Mouse (Mus musculus): ENCODE measurements around the gene Sars.

Sars gene

DNA sequence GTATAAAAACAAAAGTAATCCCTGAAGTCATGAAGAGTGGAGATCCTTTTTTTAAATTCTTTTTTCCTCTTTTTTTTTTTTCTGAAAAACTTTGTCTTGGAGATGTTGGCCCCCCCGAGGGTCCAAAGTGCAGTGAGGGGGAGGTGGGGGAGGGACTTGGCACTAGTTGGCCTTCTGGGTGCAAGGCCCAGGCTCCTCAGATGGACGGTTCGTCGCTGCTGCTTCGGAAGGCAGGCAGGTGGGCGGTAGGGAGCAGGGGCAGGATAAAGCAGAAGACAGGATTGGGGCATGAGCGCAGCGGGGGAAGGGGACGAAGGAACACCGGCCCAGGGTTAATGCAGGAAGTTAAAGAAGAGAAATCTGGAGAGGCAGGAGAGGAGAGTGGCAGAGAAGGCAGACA, 52.7 kb downstream of the Sars start:
- DNase-seq (ENCODE audit: low spot score), result no peak

DNA sequence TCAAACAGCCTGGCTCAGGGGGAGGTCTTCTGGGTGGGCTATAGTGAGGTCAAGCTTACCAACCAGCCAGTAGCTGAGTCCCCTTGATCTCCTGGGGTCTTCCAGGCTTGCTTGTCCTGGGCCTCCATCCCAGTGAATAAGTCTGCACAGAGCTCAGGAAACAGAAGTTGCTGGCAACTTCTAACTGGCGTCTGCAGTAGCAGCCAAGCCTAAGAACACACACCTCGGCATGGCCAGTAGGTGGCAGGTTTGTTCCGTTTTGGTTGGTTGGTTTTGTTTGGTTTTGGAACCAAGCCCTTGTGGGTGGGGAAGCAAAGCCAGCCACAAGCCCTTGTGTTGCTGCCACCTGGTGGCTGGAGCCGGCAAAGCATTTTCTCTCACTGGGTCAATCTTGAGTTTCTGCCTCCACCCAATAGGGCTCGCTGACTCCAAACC, 55.9 kb downstream of the Sars start:
- peak; percentile 98 for DNase-seq (ENCODE audit: low spot score)

DNA sequence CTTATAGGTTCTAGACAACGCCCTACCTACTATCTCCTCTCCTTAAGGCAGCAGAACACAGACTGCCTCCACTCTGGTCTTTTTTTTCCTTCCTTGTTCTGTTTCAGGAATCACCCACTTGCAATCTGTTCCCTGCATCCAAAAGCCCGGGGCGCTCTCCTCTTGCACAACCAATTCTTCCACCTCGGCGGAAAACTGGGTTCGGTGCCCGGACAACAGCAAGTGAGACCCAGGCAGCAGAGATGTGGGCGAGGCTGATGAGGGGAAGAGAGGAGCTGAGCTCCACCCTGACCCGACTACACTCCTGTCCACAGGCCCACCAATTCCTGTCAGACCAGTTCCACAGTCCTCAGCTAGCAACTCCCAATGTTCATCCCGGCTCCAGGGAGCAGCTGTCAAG, 58.8 kb downstream of the Sars start:
- no peak for DNase-seq (ENCODE audit: low spot score)

DNA sequence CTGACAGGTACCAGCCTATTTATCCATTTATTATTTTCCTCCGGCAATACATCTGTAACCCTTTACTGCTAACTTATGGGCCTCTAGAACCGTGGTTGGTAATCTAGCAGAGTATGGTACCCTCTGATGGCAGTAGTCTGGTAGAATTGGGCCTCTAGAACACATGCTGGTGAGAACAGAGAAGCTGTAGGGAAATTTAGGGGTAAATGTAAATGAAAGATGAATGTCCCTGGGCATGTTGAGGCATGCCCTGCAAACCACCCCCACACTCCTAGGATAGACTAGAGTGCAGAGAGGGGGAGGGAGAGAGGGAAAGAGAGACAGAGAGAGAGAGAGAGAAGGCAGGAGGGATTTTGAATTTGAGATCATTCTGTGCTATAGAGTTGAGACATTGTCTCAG, 60.6 kb downstream of the Sars start:
- DNase-seq (ENCODE audit: low spot score), result no peak

DNA sequence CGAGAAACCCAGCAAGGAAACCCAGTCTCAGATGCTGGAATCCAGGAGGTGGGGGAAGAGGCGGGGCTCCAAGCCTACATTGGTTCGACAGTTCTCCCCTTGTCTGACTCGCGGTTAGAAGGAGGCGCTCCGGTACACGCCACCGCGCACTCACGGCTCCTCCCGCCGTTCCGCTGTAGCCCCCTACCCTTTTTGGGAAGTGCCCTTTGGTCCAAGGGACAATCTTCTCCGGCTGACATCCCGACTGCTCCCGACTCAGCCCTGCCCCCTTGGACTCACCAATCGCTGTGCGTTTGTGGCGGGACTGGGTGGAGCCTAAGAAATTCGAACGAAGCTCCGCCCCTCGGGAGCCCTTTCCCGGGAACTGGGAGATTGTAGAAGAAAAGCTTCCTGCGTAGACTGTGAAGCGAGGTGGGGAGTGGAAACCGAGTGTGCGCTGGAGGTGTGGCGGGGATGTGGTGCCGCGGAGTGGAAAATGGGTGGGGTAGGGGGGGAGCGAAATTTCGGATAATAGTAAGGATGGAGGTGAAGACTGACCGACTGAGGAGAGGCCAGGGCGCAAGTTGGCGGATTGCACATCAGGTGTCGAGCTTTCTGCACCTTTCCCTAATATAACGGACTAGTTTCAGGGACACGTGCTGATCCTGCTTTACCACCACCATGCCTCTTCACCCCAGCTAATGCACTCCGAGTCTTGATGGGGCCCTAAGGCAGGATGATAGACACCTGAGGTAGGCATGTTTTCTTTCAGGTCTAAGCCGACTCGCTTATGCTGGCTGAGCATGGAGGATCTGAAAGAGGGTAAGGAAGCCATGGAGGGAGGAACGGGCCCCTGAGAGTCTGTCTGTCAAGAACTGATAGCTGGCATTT, 61.3 kb downstream of the Sars start, which contains the start of gene Psrc1:
TSS of gene Psrc1 (plus strand) at position 355 of the 870 bp plus-strand sequence.
- DNase-seq (ENCODE audit: low spot score), result peak; percentile 74

DNA sequence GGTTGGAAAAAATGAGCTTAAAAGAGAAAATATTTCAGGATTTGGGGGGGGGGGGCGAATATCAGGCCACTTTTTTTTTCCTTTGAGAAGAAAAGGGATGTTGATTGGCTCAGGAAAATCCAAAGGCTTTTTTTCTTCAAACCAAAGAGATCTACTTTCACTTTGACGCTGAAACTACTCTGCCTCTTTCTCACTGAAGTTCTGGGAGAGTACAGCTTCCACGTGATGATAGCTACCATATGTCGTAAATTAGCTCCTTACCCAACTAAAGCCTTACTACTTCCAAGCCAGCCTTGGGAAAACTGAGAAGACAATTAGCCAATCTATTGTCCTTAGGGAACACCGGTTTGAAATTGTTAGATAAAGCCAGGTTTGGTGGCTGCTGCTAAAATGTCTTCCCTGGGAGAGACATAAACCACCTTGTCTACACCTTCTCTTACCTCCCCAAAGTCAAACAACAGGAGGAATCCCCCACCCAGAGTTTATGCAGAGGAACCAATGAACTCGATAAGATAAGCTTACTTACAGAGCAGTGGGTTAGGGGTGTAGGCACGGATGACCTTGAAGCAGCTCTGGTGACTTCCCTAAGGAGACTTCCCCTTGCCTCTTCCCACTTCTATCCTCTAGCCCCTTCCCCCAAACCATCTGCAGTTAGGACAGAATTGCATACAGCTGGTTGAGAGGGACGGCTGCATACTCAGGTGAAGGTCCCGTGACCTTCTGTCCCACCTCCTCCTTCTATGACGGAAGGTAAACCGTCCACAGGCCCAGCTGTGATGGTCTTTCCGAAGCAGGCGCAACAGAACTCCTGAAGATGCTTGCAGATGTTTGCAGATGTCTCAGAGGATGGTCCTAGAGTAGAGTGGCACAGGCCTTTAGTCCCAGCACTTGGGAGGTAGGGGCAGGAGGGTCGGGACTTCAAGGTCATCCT, 62.8 kb downstream of the Sars start:
- no peak for DNase-seq (ENCODE audit: low spot score)

DNA sequence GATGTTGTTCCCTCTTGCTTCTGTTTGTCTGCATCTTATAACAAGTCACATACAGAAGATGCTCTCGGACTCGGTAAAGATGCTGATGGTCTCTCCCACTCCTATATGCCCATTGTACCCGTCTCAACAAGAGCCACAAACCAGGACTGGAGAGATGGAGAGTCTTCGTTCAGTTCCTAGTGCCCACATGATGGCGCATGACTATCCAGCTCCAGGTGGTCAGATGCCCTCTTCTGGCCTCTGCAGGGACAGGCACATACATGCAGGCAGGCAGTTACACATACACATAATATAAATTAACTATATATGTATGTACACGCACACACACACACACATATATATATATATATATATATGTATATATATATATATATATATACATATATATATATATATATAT, 64.3 kb downstream of the Sars start:
- no peak for DNase-seq (ENCODE audit: low spot score)

DNA sequence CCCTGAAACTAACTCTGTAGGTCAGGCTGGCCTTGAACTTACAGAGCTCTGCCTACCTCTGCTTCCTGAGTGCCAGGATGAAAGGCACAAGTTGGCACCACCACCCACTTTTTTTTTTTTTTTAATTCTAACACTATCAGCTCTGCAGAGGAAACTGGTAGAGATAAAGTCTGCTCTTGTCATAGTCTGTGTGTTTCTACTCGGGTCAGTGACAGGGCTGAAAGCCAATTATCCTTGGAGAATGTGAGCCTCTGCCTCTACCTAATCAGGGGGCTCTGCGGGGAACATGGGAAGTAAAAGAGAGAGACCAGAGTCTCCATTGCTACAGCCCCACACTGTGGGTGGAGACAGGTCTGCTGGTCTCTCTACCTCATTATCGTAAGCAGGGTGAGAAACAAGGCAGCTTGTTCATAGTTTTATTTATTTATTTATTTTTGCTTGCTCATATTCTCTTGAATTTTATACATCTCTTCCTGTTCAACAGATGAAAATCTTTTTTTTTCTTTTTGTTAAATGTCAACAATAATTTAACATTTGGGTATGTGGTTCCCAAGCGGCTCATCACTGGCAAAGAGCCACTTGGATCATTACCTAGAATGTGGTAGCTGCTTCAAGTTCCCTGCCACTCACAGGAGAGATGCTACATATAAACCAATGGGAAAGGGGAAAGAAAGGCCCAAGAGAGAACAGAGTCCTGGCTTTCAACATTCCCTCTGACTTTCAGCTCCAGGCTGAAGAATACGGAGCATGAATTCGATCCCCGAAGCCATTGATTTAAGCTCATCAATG, 65.9 kb downstream of the Sars start:
- DNase-seq (ENCODE audit: low spot score), result no peak

Data from ovary, postnatal 14 days (tissue).